13 mouse cellular contexts compared by ENCODE assay signal in the genomic region with DNA sequence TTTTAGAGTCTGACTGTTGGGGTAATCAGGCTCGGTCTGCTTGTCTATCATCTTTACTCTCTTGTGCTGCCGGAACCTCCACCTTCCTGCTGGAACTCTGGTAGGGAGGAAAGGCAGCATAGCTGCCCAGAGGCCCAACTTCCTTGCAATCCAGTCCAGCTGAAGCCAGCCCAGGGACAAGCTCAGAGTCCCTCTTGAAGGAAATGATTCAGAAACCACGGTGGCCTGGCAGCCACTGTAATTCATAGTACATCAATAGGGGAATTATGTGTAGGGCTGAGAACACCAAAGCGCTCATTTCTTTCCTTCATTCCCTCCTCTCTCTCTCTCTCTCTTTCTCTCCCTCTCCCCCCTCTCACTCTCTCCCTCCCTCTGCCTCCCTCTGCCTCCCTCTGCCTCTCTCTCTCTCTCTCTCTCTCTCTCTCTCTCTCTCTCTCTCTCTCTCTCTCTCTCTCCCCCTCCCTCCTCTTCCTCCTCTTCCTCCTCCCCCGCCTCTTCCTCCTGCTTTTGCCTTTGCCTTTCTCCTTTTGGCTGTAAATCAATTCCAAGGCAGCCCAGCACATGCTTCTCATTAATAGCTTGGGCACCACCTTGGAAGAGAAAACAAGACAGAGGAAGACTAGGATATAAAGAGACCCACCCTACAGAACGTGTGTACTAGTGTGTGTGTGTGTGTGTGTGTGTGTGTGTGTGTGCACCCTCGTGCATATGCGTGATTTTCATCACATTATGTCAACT.
DNase-seq lines count a peak whose midpoint lies in the region; ATAC-seq and TF ChIP-seq lines count a peak whose summit lies in the region.
"Had no signal": no experiment of that assay in that cellular context is flagged by ENCODE, and none has a peak within 500 bp of the region (broad histone marks: within the 10 kb centered on the region; RNA-seq: fewer than 3 reads in every experiment).

No protein-coding gene starts in this region.

- WGBS in lung, adult 2 months: 57% methylated on average over 8 of the region's 8 CpGs
- 32% methylated on average over 8 of the region's 8 CpGs for WGBS in kidney, embryonic 15.5 days

- 0 out of 2 replicates have a peak overlapping the region, but pooled peaks have one; percentile 22 for H3K27ac ChIP-seq in kidney, embryonic 15.5 days
- H3K27ac ChIP-seq: forebrain, embryonic 15.5 days had no signal

- H3K4me3 ChIP-seq in lung, adult 2 months (replicated peaks; ENCODE audit: extremely low read depth, low read depth, low read length): no peak overlapping the region
- H3K4me3 ChIP-seq in kidney, embryonic 15.5 days (replicated peaks): no peak overlapping the region
- H3K4me3 ChIP-seq: forebrain, embryonic 15.5 days had no signal

- no peak overlapping the region for H3K9ac ChIP-seq in kidney, embryonic 15.5 days
- H3K9ac ChIP-seq: forebrain, embryonic 15.5 days had no signal

- H3K4me2 ChIP-seq in kidney, embryonic 15.5 days: no peak overlapping the region
- H3K4me2 ChIP-seq: forebrain, embryonic 15.5 days had no signal

- peaks cover 4% of the 10 kb centered on the region for H3K4me1 ChIP-seq in lung, adult 2 months (ENCODE audit: control insufficient read depth, insufficient read depth, low read length)
- H3K4me1 ChIP-seq in kidney, embryonic 15.5 days: peaks cover 19% of the 10 kb centered on the region
- H3K4me1 ChIP-seq: forebrain, embryonic 15.5 days had no signal

- no peak for TF ChIP-seq POLR2A in lung, adult 2 months (IDR thresholded peaks at IDR 0.05; ENCODE audit: borderline replicate concordance, extremely low read depth, low read depth, low read length)

- no peak for ATAC-seq in kidney, embryonic 15.5 days (replicated peaks; ENCODE audit: low FRiP score)
- ATAC-seq: forebrain, embryonic 15.5 days had no signal

- H3K27me3 ChIP-seq in kidney, embryonic 15.5 days: no peaks in the 10 kb centered on the region
- H3K27me3 ChIP-seq: forebrain, embryonic 15.5 days had no signal

- no peak for TF ChIP-seq CTCF in lung, adult 2 months (IDR thresholded peaks at IDR 0.05; ENCODE audit: insufficient read depth, low read length)

- no peaks in the 10 kb centered on the region for H3K36me3 ChIP-seq in kidney, embryonic 15.5 days
- H3K36me3 ChIP-seq: forebrain, embryonic 15.5 days had no signal

- no peaks in the 10 kb centered on the region for H3K9me3 ChIP-seq in kidney, embryonic 15.5 days (replicated peaks)
- H3K9me3 ChIP-seq: forebrain, embryonic 15.5 days had no signal

- peak; percentile 15 for DNase-seq in adrenal gland, postnatal 10 days
- DNase-seq in adrenal gland, postnatal 25 days: no peak
- DNase-seq in lung, postnatal 4 days: peak; percentile 27 to 34
- no peak for DNase-seq in lung, adult 2 months
- peak; percentile 37 for DNase-seq in mesoderm, embryonic 11.5 days (ENCODE audit: low read depth, low spot score)
- DNase-seq in ovary, postnatal 36 days (ENCODE audit: low spot score): no peak
- DNase-seq in cerebellum, postnatal 10 days: no peak
- DNase-seq: B cell, adult 2 months; cerebellum, adult 9-11 months; left cerebral cortex, postnatal 4 days; thymus, postnatal 36 days had no signal

Comparison
In these comparisons a context has a peak if more than half of its experiments do, and no peak if none do; other contexts are left out.
1. DNase-seq: peak in adrenal gland, postnatal 10 days (single experiment), lung, postnatal 4 days (2 of 2) and mesoderm, embryonic 11.5 days (single experiment); none in adrenal gland, postnatal 25 days (single experiment), lung, adult 2 months (single experiment), ovary, postnatal 36 days (single experiment) and cerebellum, postnatal 10 days (0 of 2).